Mouse (Mus musculus) heart, embryonic 14.5 days (tissue): ENCODE results near the gene Ly6g5c. TPM values are rescaled to one million over a fixed set of nuclear protein-coding genes. Genes with fewer than 3 reads are reported as not detected.

Experiments used
- ATAC-seq: fragments of 200-750 bp; cut with Nextera tagmentation; 2 replicates; pipeline ENCODE4 v1.8.0; 2017; ENCODE audit warnings: low read depth, moderate TSS enrichment; ENCODE audit not compliant: insufficient number of reproducible peaks, insufficient read depth, low FRiP score
- H3K27ac ChIP-seq, 2 experiments: fragments of 200-500 bp in 1 of 2; fragments of 300-500 bp in 1 of 2; sonication (generic) in 1 of 2; replicated peaks in 1 of 2; 2 replicates each; pipeline ENCODE4 v1.5.1; 2012 to 2014; ENCODE audit warnings: low read depth in 2 of 2, low read length in 2 of 2, control low read depth in 1 of 2, mild to moderate bottlenecking in 1 of 2, mixed read lengths in 1 of 2; ENCODE audit not compliant: control insufficient read depth in 1 of 2, insufficient read depth in 1 of 2
- H3K27me3 ChIP-seq: fragments of 300-500 bp; sonication (generic); 2 replicates; pipeline ENCODE4 v1.6.1; 2014; ENCODE audit warnings: mild to moderate bottlenecking, low read length, control low read depth; ENCODE audit not compliant: control insufficient read depth, insufficient read depth
- H3K36me3 ChIP-seq: fragments of 300-500 bp; sonication (generic); 2 replicates; pipeline ENCODE4 v1.6.1; 2014; ENCODE audit warnings: mild to moderate bottlenecking, control low read depth, low read length, mixed read lengths; ENCODE audit not compliant: control insufficient read depth, insufficient read depth
- H3K4me1 ChIP-seq, 2 experiments: fragments of 200-500 bp in 1 of 2; fragments of 300-500 bp in 1 of 2; sonication (generic) in 1 of 2; 2 replicates each; pipeline ENCODE4 v1.6.1; 2012 to 2014; ENCODE audit warnings: low read length in 2 of 2, control low read depth in 1 of 2, mixed read lengths in 1 of 2; ENCODE audit not compliant: control insufficient read depth in 2 of 2, insufficient read depth in 2 of 2
- H3K4me2 ChIP-seq: fragments of 300-500 bp; sonication (generic); 2 replicates; pipeline ENCODE4 v1.6.1; 2014; ENCODE audit warnings: mild to moderate bottlenecking, low read length
- H3K4me3 ChIP-seq, 2 experiments: fragments of 200-500 bp in 1 of 2; fragments of 300-500 bp in 1 of 2; sonication (generic) in 1 of 2; 2 replicates each; pipeline ENCODE4 v1.5.1; 2012 to 2014; ENCODE audit warnings: low read length in 2 of 2, mild to moderate bottlenecking in 2 of 2, control low read depth in 1 of 2, low read depth in 1 of 2, moderate library complexity in 1 of 2; ENCODE audit not compliant: control insufficient read depth in 1 of 2, insufficient read depth in 1 of 2
- H3K9ac ChIP-seq: fragments of 300-500 bp; sonication (generic); 2 replicates; pipeline ENCODE4 v1.6.1; 2014; ENCODE audit warnings: mild to moderate bottlenecking, low read length
- H3K9me3 ChIP-seq: fragments of 300-500 bp; sonication (generic); 2 replicates; pipeline ENCODE4 v1.6.1; 2016; ENCODE audit warnings: low read length, control low read depth; ENCODE audit not compliant: control insufficient read depth
- WGBS: fragments of 180-500 bp; shearing (Covaris S2); extraction: QIAGEN DNeasy Blood & Tissue Kit; methylation state at CpG from one replicate; pipeline ENCODE4 v1.1.7; 2014; 5-methylcytosine and 5-hydroxymethylcytosine counted together
- polyA plus RNA-seq: library from polyadenylated mRNA; unstranded; fragments of >200 nt; fragmentation: Nextera tagmentation; extraction: Ambion mirVana; gene quantifications from 2 replicates; pipeline ENCODE4 v1.2.1, GENCODE M21; 2014

Ly6g5c gene
- polyA plus RNA-seq, 1 experiment from 2014 or later = not detected

GRCm38 (mm10) chr17:35158850-35159593, 50.9 kb downstream of the Ly6g5c start:
- peaks cover 82% of the 10 kb centered on the region for H3K36me3 ChIP-seq
- H3K27me3 ChIP-seq = no peaks in the 10 kb centered on the region
- H3K27ac ChIP-seq = no peak overlapping the region
- H3K4me2 ChIP-seq = no peak overlapping the region
- H3K4me1 ChIP-seq = peaks cover 5 to 23% of the 10 kb centered on the region in 2 experiments
- 92% methylated on average over 16 of the region's 16 CpGs for WGBS
- H3K9me3 ChIP-seq = no peaks in the 10 kb centered on the region
- no peak for ATAC-seq
- no peak overlapping the region for H3K4me3 ChIP-seq
- H3K9ac ChIP-seq = no peak overlapping the region

GRCm38 (mm10) chr17:35159638-35160037, 51.6 kb downstream of the Ly6g5c start:
- peaks cover 5 to 23% of the 10 kb centered on the region in 2 experiments for H3K4me1 ChIP-seq
- no peak for ATAC-seq
- H3K9me3 ChIP-seq = no peaks in the 10 kb centered on the region
- WGBS = 84% methylated on average over 7 of the region's 7 CpGs
- no peak overlapping the region for H3K4me3 ChIP-seq
- no peaks in the 10 kb centered on the region for H3K27me3 ChIP-seq
- no peak overlapping the region for H3K4me2 ChIP-seq
- H3K9ac ChIP-seq = no peak overlapping the region
- peaks cover 76% of the 10 kb centered on the region for H3K36me3 ChIP-seq
- no peak overlapping the region for H3K27ac ChIP-seq

GRCm38 (mm10) chr17:35161421-35161820, 53.3 kb downstream of the Ly6g5c start:
- 77% methylated on average over 11 of the region's 11 CpGs for WGBS
- ATAC-seq = no peak
- H3K27me3 ChIP-seq = no peaks in the 10 kb centered on the region
- peak overlapping the region; percentile 5; the same call in 1 of the 2 replicates for H3K9ac ChIP-seq
- H3K27ac ChIP-seq = no peak overlapping the region
- peaks cover 58% of the 10 kb centered on the region for H3K36me3 ChIP-seq
- no peak overlapping the region for H3K4me3 ChIP-seq
- no peak overlapping the region for H3K4me2 ChIP-seq
- no peaks in the 10 kb centered on the region for H3K9me3 ChIP-seq
- H3K4me1 ChIP-seq = peaks cover 10 to 31% of the 10 kb centered on the region in 2 experiments

Other genes starting within 250 kb of the Ly6g5c start
- gene Cfb, start 245.8 kb upstream of the Ly6g5c start, polyA plus RNA-seq = 1.2 and 2.7 TPM in 2 replicates
- gene Zbtb12, start 228.8 kb upstream of the Ly6g5c start, polyA plus RNA-seq = 0.38 and 0.53 TPM in 2 replicates
- gene Gm20547, start 226.2 kb upstream of the Ly6g5c start, polyA plus RNA-seq = not detected in 2 replicates
- gene C2, start 210.0 kb upstream of the Ly6g5c start, polyA plus RNA-seq = 1.0 and 1.2 TPM in 2 replicates
- gene Ehmt2, start 209.8 kb upstream of the Ly6g5c start, polyA plus RNA-seq = 31.4 and 35.2 TPM in 2 replicates
- not detected in 2 replicates for gene Slc44a4, start 193.8 kb upstream of the Ly6g5c start, polyA plus RNA-seq
- gene Neu1, start 177.0 kb upstream of the Ly6g5c start, polyA plus RNA-seq = 13.7 and 14.6 TPM in 2 replicates
- gene Hspa1b, start 149.0 kb upstream of the Ly6g5c start, polyA plus RNA-seq = 0.09 and 0.19 TPM in 2 replicates
- gene Gm20481, start 138.4 kb upstream of the Ly6g5c start, polyA plus RNA-seq = 0.55 TPM in 1 of 2 replicates, not detected in the other
- gene Hspa1a, start 136.1 kb upstream of the Ly6g5c start, polyA plus RNA-seq = 2.3 and 2.9 TPM in 2 replicates
- 2.2 and 2.7 TPM in 2 replicates for gene Hspa1l, start 135.6 kb upstream of the Ly6g5c start, polyA plus RNA-seq
- 132 and 136 TPM in 2 replicates for gene Lsm2, start 126.4 kb upstream of the Ly6g5c start, polyA plus RNA-seq
- 41.7 and 42.9 TPM in 2 replicates for gene Vars, start 107.3 kb upstream of the Ly6g5c start, polyA plus RNA-seq
- 0.28 and 0.42 TPM in 2 replicates for gene Vwa7, start 91.7 kb upstream of the Ly6g5c start, polyA plus RNA-seq
- gene Sapcd1, start 80.3 kb upstream of the Ly6g5c start, polyA plus RNA-seq = 1.5 and 2.2 TPM in 2 replicates
- gene Msh5, start 61.5 kb upstream of the Ly6g5c start, polyA plus RNA-seq = 2.6 and 3.5 TPM in 2 replicates
- 108 TPM in 2 replicates for gene Clic1, start 58.3 kb upstream of the Ly6g5c start, polyA plus RNA-seq
- 186 and 222 TPM in 2 replicates for gene Ddah2, start 49.2 kb upstream of the Ly6g5c start, polyA plus RNA-seq
- not detected in 2 replicates for gene Ly6g6c, start 42.9 kb upstream of the Ly6g5c start, polyA plus RNA-seq
- gene Mpig6b, start 42.1 kb upstream of the Ly6g5c start, polyA plus RNA-seq = 0.54 and 0.73 TPM in 2 replicates
- 0.32 TPM in 1 of 2 replicates, not detected in the other for gene Ly6g6e, start 31.4 kb upstream of the Ly6g5c start, polyA plus RNA-seq
- gene Ly6g6d, start 30.2 kb upstream of the Ly6g5c start, polyA plus RNA-seq = 1.9 and 2.6 TPM in 2 replicates
- gene Ly6g6f, start 22.7 kb upstream of the Ly6g5c start, polyA plus RNA-seq = not detected in 2 replicates
- 61.9 and 64.5 TPM in 2 replicates for gene Abhd16a, start 19.0 kb upstream of the Ly6g5c start, polyA plus RNA-seq
- gene Ly6g5b, start 7.1 kb downstream of the Ly6g5c start, polyA plus RNA-seq = 0.28 TPM in 1 of 2 replicates, not detected in the other
- 10.0 and 11.4 TPM in 2 replicates for gene Gpank1, start 13.2 kb downstream of the Ly6g5c start, polyA plus RNA-seq
- gene Csnk2b, start 13.8 kb downstream of the Ly6g5c start, polyA plus RNA-seq = 219 and 234 TPM in 2 replicates
- gene D17H6S53E, start 18.1 kb downstream of the Ly6g5c start, polyA plus RNA-seq = 8.7 and 10.1 TPM in 2 replicates
- gene Apom, start 23.8 kb downstream of the Ly6g5c start, polyA plus RNA-seq = 0.34 TPM in 1 of 2 replicates, not detected in the other
- gene Bag6, start 26.9 kb downstream of the Ly6g5c start, polyA plus RNA-seq = 63.3 and 68.6 TPM in 2 replicates
- gene Prrc2a, start 56.6 kb downstream of the Ly6g5c start, polyA plus RNA-seq = 81.9 and 138 TPM in 2 replicates
- 7.4 and 9.4 TPM in 2 replicates for gene Aif1, start 67.8 kb downstream of the Ly6g5c start, polyA plus RNA-seq
- 9.5 and 11.2 TPM in 2 replicates for gene Lst1, start 80.2 kb downstream of the Ly6g5c start, polyA plus RNA-seq
- 0.40 and 0.61 TPM in 2 replicates for gene Ltb, start 86.2 kb downstream of the Ly6g5c start, polyA plus RNA-seq
- gene Tnf, start 93.7 kb downstream of the Ly6g5c start, polyA plus RNA-seq = not detected in 2 replicates
- not detected in 2 replicates for gene Lta, start 97.1 kb downstream of the Ly6g5c start, polyA plus RNA-seq
- gene Gm16181, start 112.6 kb downstream of the Ly6g5c start, polyA plus RNA-seq = 0.69 TPM in 1 of 2 replicates, not detected in the other
- gene Atp6v1g2, start 125.4 kb downstream of the Ly6g5c start, polyA plus RNA-seq = 10.7 and 14.3 TPM in 2 replicates
- gene Nfkbil1, start 127.5 kb downstream of the Ly6g5c start, polyA plus RNA-seq = 3.1 and 4.2 TPM in 2 replicates
- gene Ddx39b, start 133.5 kb downstream of the Ly6g5c start, polyA plus RNA-seq = 237 and 246 TPM in 2 replicates
- gene H2-D1, start 154.5 kb downstream of the Ly6g5c start, polyA plus RNA-seq = 52.4 and 59.8 TPM in 2 replicates
- gene H2-Q1, start 212.1 kb downstream of the Ly6g5c start, polyA plus RNA-seq = 0.08 TPM in 1 of 2 replicates, not detected in the other
- 1.4 and 1.6 TPM in 2 replicates for gene H2-Q2, start 234.0 kb downstream of the Ly6g5c start, polyA plus RNA-seq